Mouse (Mus musculus) retina, adult 2 months (tissue): ENCODE results near the gene Prrxl1.

Experiments
- DNase-seq: peaks from one replicate; pipeline ENCODE4 v3.0.0-alpha.2; 2012; ENCODE audit warnings: low read depth, low spot score

Gene Prrxl1

DNA sequence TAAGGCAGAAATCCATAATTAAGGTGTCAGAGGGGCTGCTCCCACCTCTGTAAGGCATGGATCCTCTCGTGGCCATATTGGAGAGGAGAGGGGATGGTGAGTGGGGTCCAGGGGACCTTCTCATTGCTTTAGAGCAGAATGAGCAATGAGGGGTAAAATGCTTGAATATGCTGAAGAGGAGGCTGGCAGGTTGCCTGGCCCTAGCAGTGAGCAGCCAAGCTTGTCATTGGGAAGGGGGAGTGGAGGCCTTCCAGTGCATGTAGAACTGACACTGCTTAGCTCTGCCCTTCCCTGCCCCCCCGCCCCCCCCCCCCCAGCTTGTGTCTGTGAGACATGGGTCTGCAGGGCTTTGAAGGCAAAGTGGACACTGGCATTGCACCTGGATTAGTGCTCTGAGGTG, 28.1 kb downstream of the Prrxl1 start:
- DNase-seq: no peak

DNA sequence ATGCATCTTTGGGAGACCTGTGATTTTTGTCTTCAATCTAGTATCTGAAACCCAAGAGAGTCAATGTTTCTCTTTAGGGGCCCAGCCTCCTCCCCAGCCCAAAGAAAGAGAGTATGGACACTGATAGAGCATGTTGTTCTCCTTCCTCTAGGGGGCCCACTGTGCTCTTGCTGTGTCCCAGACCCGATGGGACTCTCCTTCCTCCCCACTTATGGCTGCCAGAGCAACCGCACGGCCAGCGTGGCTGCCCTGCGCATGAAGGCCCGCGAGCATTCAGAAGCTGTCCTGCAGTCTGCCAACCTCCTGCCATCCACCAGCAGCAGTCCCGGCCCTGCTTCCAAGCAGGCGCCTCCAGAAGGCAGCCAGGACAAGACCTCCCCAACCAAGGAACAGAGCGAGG, 29.4 kb downstream of the Prrxl1 start:
- DNase-seq: no peak

DNA sequence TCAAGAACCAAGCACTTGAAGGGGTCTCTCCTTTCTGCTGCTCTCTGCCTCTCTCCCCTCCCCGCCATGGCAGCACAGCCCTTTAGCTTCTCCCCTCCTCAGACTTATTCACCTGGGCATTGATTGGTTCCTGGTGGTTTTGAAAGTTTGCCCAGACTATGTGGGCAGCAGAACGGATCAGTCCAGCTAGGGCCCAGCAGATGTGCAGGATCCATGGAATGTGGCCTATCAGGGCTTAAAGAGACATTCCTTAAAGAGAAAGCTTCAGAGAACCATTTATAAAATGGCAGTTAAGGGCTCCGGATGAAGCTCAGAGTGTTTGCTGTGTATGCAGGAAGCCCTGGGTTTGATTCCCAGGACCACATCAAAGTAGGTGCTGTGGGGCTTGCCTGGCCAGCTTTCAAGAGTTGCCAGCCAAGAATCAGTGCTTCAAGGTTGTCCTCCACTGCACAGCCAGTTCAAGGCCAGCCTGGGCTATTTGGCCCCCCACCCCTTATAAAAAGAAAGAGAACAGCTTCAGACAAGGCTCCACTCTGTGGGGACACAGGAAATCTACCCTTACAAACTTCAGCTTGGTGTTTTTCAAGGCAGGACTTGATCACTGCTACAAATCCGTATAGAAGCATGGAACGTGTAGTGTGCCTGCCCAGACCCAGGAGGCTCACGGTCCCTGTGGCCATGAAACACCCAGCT, 33.8 kb downstream of the Prrxl1 start:
- DNase-seq: no peak

- DNase-seq: no peak
These were observed 34.9 kb downstream of the Prrxl1 start for GRCm38 (mm10) chr14:32634015-32634682.

DNA sequence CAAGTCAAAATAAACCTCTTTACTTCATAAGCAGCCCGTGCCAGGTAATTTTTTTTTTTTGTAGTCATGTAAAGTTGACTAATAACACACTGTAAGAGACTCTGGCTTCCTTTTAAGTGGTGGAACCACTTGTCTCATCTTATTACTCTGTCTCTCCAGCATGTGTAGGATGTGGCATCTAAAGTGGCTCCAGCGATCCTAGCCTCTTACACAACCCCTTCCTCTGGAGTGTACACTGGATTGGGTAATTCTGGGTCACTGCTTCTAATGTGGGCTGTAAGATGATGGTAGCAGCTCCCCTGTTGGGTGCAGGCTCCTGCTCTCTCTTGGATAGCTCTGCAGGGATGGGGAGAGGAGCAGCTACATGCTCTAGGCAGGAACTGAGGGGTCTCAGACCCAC, 39.3 kb downstream of the Prrxl1 start:
- DNase-seq: no peak

- DNase-seq: no peak
These were observed 60.6 kb downstream of the Prrxl1 start for GRCm38 (mm10) chr14:32659781-32660180.

DNA sequence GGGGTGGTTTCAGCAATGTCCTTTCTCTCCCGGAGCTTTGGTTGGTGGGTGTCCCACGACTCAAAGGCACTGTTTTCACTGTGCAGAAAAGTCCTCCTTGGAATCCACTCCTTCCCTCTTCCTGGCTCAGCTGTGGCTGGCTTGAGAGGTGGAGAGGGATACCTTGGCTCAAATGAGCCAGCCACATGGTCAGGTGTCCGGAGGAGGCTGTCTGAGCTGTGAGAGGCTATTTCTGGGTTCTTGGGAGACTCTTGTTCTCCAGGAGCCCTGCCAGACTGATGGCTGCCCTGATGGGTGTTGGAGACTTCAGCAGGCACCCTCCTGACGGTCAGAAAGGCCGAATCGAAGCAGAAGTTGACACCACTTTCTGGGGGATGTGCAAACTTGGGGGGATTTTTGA, 63.9 kb downstream of the Prrxl1 start:
- no peak for DNase-seq

DNA sequence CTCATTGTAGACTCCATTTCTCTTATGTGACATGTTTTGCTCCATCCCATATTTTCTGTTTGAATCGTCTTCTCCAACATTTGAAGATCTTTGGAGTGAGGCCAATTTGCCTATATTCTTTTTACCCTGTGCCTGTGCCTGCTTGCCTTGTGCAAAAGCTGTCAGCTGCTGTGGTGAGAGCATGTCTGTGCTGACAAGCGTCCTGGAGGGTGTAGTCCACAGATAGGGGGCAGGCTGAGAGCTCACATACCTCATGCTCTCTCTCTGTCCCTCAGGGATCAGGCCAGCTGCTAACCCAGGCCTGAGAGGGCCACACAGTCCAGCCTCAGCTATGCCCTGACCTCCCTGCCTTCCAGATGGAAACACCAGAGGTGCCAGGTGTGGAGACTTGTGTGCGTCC, 74.0 kb downstream of the Prrxl1 start:
- DNase-seq: no peak

DNA sequence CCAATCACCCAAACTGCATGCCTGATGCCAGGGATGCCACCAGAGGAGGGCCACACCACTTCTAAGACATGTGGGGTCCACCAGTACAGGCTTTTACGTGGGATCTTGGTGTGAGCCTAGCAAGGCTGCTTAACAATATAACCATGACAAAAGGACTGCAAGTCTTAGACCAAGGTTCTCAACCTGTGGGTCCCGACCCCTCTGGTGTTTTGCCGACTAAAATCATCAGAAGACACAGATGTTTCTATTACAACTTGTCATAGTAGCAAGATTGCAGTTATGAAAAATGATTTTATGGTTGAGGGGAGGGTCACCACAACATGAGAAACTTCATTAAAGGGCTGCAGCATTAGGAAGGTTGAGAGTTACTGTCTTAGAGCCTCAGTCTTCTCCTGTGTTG, 79.4 kb downstream of the Prrxl1 start:
- no peak for DNase-seq

- no peak for DNase-seq
These were observed 82.4 kb downstream of the Prrxl1 start for GRCm38 (mm10) chr14:32681603-32682002.

- no peak for DNase-seq
These were observed 83.3 kb downstream of the Prrxl1 start for GRCm38 (mm10) chr14:32682536-32682935.

GRCm38 (mm10) chr14:32683251-32683838, 84.1 kb downstream of the Prrxl1 start:
- no peak for DNase-seq

DNA sequence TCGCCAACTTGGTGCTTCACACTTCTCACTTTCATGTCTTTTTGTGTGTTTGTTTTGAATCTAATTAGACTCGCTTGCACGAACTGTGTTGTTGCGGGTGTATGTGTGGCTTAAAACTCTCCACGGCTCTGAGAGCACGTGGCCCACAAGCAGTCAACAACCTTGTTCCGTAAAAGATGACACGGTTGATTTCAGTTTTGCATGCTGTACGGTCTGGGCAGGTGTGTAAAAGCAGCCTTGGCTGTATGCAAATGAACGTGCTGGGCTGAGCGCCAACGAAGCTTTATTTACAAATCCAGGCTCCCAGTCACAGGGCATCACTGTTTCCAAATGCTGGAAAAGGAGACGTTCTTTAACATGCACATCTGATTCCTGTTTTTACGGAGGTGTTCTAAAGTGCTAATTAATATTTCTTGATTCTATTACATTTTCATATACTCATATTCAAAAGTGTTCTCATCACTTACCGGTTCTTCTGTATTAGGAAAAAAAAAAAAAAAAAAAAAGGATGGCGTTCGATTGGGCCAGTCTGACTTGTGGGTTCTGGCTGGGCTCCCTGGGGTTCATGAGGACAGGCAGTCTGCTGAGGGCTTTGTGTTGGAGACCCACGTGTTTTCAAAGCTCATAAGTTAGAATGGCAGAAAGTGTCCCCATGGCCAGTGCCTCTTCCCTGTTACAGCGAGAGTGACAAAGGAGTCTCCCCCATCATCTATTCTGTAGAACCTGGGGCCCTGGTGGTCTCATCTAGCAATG, 85.0 kb downstream of the Prrxl1 start:
- no peak for DNase-seq

- no peak for DNase-seq
These were observed 85.5 kb downstream of the Prrxl1 start for GRCm38 (mm10) chr14:32684735-32685105.

- no peak for DNase-seq
These were observed 86.1 kb downstream of the Prrxl1 start, which contains the start of gene 3425401B19Rik for GRCm38 (mm10) chr14:32685124-32685826. 3425401B19Rik (minus strand) TSS chr14:32685293.

DNA sequence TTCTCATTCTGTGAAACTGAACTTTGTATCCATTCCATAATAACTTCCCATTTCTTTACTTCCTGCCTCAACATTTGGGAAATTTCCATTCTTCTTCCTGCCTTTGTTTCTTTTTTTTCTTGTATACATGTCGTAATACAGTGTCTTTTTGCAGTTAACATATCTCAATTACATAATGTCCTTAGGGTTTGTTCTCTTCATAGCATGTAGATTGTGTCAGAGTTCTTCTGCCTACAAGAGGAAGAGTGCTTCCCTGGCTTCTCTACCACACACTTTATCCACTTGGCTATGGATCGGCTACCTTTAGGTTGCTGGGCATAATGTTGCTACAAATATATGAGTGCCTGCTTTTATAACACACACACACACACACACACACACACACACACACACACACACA, 96.7 kb downstream of the Prrxl1 start:
- DNase-seq: no peak

- no peak for DNase-seq
These were observed 97.1 kb downstream of the Prrxl1 start for GRCm38 (mm10) chr14:32696344-32696743.

- DNase-seq: no peak
These were observed 98.6 kb downstream of the Prrxl1 start for GRCm38 (mm10) chr14:32697774-32698173.

DNA sequence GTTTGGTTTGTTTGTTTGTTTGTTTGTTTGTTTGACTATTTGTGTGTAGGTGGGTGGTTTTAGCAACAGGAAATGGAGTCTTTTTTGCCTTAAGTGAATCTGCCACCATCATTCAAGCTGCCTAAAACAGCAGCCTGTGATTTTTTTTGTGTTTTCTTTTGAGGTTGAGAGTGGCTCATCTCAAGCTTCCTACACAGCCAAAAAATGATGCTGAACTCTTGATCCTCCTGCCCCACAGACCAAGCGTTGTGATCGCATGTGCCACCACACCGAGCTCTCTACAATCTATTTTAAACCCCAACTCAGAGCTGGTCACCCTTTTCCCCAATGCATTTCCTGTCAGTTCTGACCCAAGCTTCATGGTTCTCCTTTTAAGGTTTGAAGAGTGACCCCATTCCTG, 99.3 kb downstream of the Prrxl1 start:
- DNase-seq: no peak
